Mouse (Mus musculus) midbrain, embryonic 14.5 days (tissue): ENCODE results near the gene Defb25. TPM values are rescaled to one million over a fixed set of nuclear protein-coding genes. Genes with fewer than 3 reads are reported as not detected.

Experiments
- polyA plus RNA-seq: library from polyadenylated mRNA; unstranded; fragments of >200 nt; fragmentation: Nextera tagmentation; extraction: Ambion mirVana; gene quantifications from 2 replicates; pipeline ENCODE4 v1.2.1, GENCODE M21; 2014

Defb25 gene
- polyA plus RNA-seq, 1 experiment from 2014 or later, result not detected

Other genes starting within 250 kb of the Defb25 start
- 40.1 and 49.0 TPM in 2 replicates for gene Nrsn2, start 246.4 kb downstream of the Defb25 start, polyA plus RNA-seq
- gene Sox12, start 225.0 kb downstream of the Defb25 start, polyA plus RNA-seq, result 21.9 and 25.4 TPM in 2 replicates
- 18.0 and 19.3 TPM in 2 replicates for gene Zcchc3, start 208.0 kb downstream of the Defb25 start, polyA plus RNA-seq
- gene 6820408C15Rik, start 207.5 kb downstream of the Defb25 start, polyA plus RNA-seq, result 1.0 and 1.1 TPM in 2 replicates
- not detected in 2 replicates for gene Defb23, start 158.4 kb downstream of the Defb25 start, polyA plus RNA-seq
- gene Defb20, start 146.0 kb downstream of the Defb25 start, polyA plus RNA-seq, result not detected in 2 replicates
- gene Defb22, start 132.9 kb downstream of the Defb25 start, polyA plus RNA-seq, result not detected in 2 replicates
- not detected in 2 replicates for gene Defb26, start 111.4 kb downstream of the Defb25 start, polyA plus RNA-seq
- gene Defb28, start 104.8 kb downstream of the Defb25 start, polyA plus RNA-seq, result not detected in 2 replicates
- gene Defb29, start 83.0 kb downstream of the Defb25 start, polyA plus RNA-seq, result not detected in 2 replicates
- not detected in 2 replicates for gene Gm17416, start 53.7 kb downstream of the Defb25 start, polyA plus RNA-seq
- gene Defb21, start 50.3 kb downstream of the Defb25 start, polyA plus RNA-seq, result not detected in 2 replicates
- not detected in 2 replicates for gene Defb19, start 42.7 kb downstream of the Defb25 start, polyA plus RNA-seq
- gene Defb45, start 23.7 kb downstream of the Defb25 start, polyA plus RNA-seq, result not detected in 2 replicates
- not detected in 2 replicates for gene Defb36, start 18.7 kb downstream of the Defb25 start, polyA plus RNA-seq
- 0.12 and 0.27 TPM in 2 replicates for gene Rem1, start 3.9 kb upstream of the Defb25 start, polyA plus RNA-seq
- gene H13, start 46.4 kb upstream of the Defb25 start, polyA plus RNA-seq, result 177 and 184 TPM in 2 replicates
- 39.9 and 41.4 TPM in 2 replicates for gene Mcts2, start 64.0 kb upstream of the Defb25 start, polyA plus RNA-seq
- 33.5 and 38.8 TPM in 2 replicates for gene Id1, start 113.2 kb upstream of the Defb25 start, polyA plus RNA-seq
- gene Cox4i2, start 131.1 kb upstream of the Defb25 start, polyA plus RNA-seq, result 5.4 and 5.6 TPM in 2 replicates
- gene Bcl2l1, start 208.7 kb upstream of the Defb25 start, polyA plus RNA-seq, result 171 and 208 TPM in 2 replicates
- 14.2 and 27.5 TPM in 2 replicates for gene Tpx2, start 224.9 kb upstream of the Defb25 start, polyA plus RNA-seq